Mouse (Mus musculus): ENCODE measurements around the gene Tgfb2.

Gene Tgfb2

GRCm38 (mm10) chr1:186656201-186656600, 49.6 kb downstream of the Tgfb2 start:
- DNase-seq (ENCODE audit: low spot score), result no peak

GRCm38 (mm10) chr1:186655096-186655495, 50.7 kb downstream of the Tgfb2 start:
- DNase-seq (ENCODE audit: low spot score), result no peak

- no peak for DNase-seq (ENCODE audit: low spot score)
These were observed 53.6 kb downstream of the Tgfb2 start for GRCm38 (mm10) chr1:186652208-186652607.

GRCm38 (mm10) chr1:186650011-186650410, 55.8 kb downstream of the Tgfb2 start:
- DNase-seq (ENCODE audit: low spot score), result no peak

- no peak for DNase-seq (ENCODE audit: low spot score)
These were observed 68.2 kb downstream of the Tgfb2 start for GRCm38 (mm10) chr1:186637304-186638213.

GRCm38 (mm10) chr1:186635045-186635444, 70.7 kb downstream of the Tgfb2 start:
- no peak for DNase-seq (ENCODE audit: low spot score)

- DNase-seq (ENCODE audit: low spot score), result no peak
These were observed 74.3 kb downstream of the Tgfb2 start for GRCm38 (mm10) chr1:186631457-186631856.

- DNase-seq (ENCODE audit: low spot score), result no peak
These were observed 74.8 kb downstream of the Tgfb2 start for GRCm38 (mm10) chr1:186630971-186631370.

- DNase-seq (ENCODE audit: low spot score), result no peak
These were observed 78.3 kb downstream of the Tgfb2 start for GRCm38 (mm10) chr1:186627451-186627995.

GRCm38 (mm10) chr1:186624474-186624873, 81.3 kb downstream of the Tgfb2 start:
- DNase-seq (ENCODE audit: low spot score), result no peak

- DNase-seq (ENCODE audit: low spot score), result no peak
These were observed 84.0 kb downstream of the Tgfb2 start for GRCm38 (mm10) chr1:186621812-186622211.

GRCm38 (mm10) chr1:186618285-186618684, 87.5 kb downstream of the Tgfb2 start:
- no peak for DNase-seq (ENCODE audit: low spot score)

- no peak for DNase-seq (ENCODE audit: low spot score)
These were observed 94.4 kb downstream of the Tgfb2 start for GRCm38 (mm10) chr1:186611371-186611770.

GRCm38 (mm10) chr1:186610481-186610880, 95.3 kb downstream of the Tgfb2 start:
- no peak for DNase-seq (ENCODE audit: low spot score)

- DNase-seq (ENCODE audit: low spot score), result no peak
These were observed 96.0 kb downstream of the Tgfb2 start for GRCm38 (mm10) chr1:186609793-186610233.

GRCm38 (mm10) chr1:186608116-186608515, 97.7 kb downstream of the Tgfb2 start:
- DNase-seq (ENCODE audit: low spot score), result no peak

- no peak for DNase-seq (ENCODE audit: low spot score)
These were observed 100.2 kb downstream of the Tgfb2 start for GRCm38 (mm10) chr1:186605635-186606034.

- no peak for DNase-seq (ENCODE audit: low spot score)
These were observed 101.7 kb downstream of the Tgfb2 start for GRCm38 (mm10) chr1:186604124-186604523.

- no peak for DNase-seq (ENCODE audit: low spot score)
These were observed 117.6 kb downstream of the Tgfb2 start for GRCm38 (mm10) chr1:186588226-186588625.

GRCm38 (mm10) chr1:186587065-186587804, 118.6 kb downstream of the Tgfb2 start:
- no peak for DNase-seq (ENCODE audit: low spot score)

- no peak for DNase-seq (ENCODE audit: low spot score)
These were observed 120.1 kb downstream of the Tgfb2 start for GRCm38 (mm10) chr1:186585571-186586164.

- DNase-seq (ENCODE audit: low spot score), result no peak
These were observed 121.9 kb downstream of the Tgfb2 start for GRCm38 (mm10) chr1:186583933-186584332.

All from c-Kit-positive CD71-positive TER-119-positive erythroid progenitor cells, embryonic 14.5 days (primary cell).